Mouse (Mus musculus) limb, embryonic 14.5 days (tissue): ENCODE measurements around the gene Mthfsd. TPM values are rescaled to one million over a fixed set of nuclear protein-coding genes. Genes with fewer than 3 reads are reported as not detected.

Source experiments
- ATAC-seq: fragments of 200-750 bp; cut with Nextera tagmentation; 2 replicates; pipeline ENCODE4 v1.8.0; 2017; ENCODE audit warnings: low read depth, moderate number of reproducible peaks, moderate TSS enrichment; ENCODE audit not compliant: low FRiP score
- DNase-seq: peaks from one replicate; pipeline ENCODE4 v3.0.0-alpha.2; 2015; ENCODE audit warnings: low spot score
- H3K27ac ChIP-seq: fragments of 300-500 bp; sonication (generic); replicated peaks from 2 replicates; pipeline ENCODE4 v1.5.1; 2014; ENCODE audit warnings: low read depth, mild to moderate bottlenecking, low read length, moderate library complexity, mixed read lengths
- H3K27me3 ChIP-seq: fragments of 300-500 bp; sonication (generic); 2 replicates; pipeline ENCODE4 v1.6.1; 2014; ENCODE audit warnings: low read length, mixed read lengths; ENCODE audit not compliant: control insufficient read depth, insufficient read depth
- H3K36me3 ChIP-seq: fragments of 300-500 bp; sonication (generic); 2 replicates; pipeline ENCODE4 v1.6.1; 2014; ENCODE audit warnings: mild to moderate bottlenecking, low read length, moderate library complexity, mixed read lengths; ENCODE audit not compliant: control insufficient read depth, insufficient read depth
- H3K4me1 ChIP-seq: fragments of 300-500 bp; sonication (generic); 2 replicates; pipeline ENCODE4 v1.6.1; 2014; ENCODE audit warnings: antibody characterized with exemption, low read length, mixed read lengths; ENCODE audit not compliant: control insufficient read depth, insufficient read depth
- H3K4me2 ChIP-seq: fragments of 300-500 bp; sonication (generic); replicated peaks from 2 replicates; pipeline ENCODE4 v1.6.1; 2014; ENCODE audit warnings: low read depth, mild to moderate bottlenecking, low read length, moderate library complexity; ENCODE audit not compliant: severe bottlenecking
- H3K4me3 ChIP-seq: fragments of 300-500 bp; sonication (generic); replicated peaks from 2 replicates; pipeline ENCODE4 v1.5.1; 2014; ENCODE audit warnings: low read length
- H3K9ac ChIP-seq: fragments of 300-500 bp; sonication (generic); 2 replicates; pipeline ENCODE4 v1.6.1; 2014; ENCODE audit warnings: mild to moderate bottlenecking, low read depth, low read length, moderate library complexity; ENCODE audit not compliant: severe bottlenecking
- H3K9me3 ChIP-seq: fragments of 300-500 bp; sonication (generic); 2 replicates; pipeline ENCODE4 v1.6.1; 2016; ENCODE audit warnings: low read length; ENCODE audit not compliant: control insufficient read depth
- POLR2A ChIP-seq: fragments of 200-500 bp; IDR thresholded peaks from 2 replicates; pipeline ENCODE4 v1.8.0; 2012; ENCODE audit warnings: inconsistent platforms, mild to moderate bottlenecking, moderate library complexity, borderline replicate concordance; ENCODE audit not compliant: insufficient read depth, insufficient read length; ENCODE audit errors: extremely low read depth
- WGBS: fragments of 180-500 bp; shearing (Covaris S2); extraction: QIAGEN DNeasy Blood & Tissue Kit; methylation state at CpG from one replicate; pipeline ENCODE4 v1.1.7; 2014; 5-methylcytosine and 5-hydroxymethylcytosine counted together
- polyA plus RNA-seq, 2 experiments: library from polyadenylated mRNA; depleted of rRNA in 1 of 2; stranded (reverse) in 1 of 2; unstranded in 1 of 2; fragments of >200 nt; fragmentation: Nextera tagmentation in 1 of 2; extraction: Ambion mirVana in 1 of 2; gene quantifications; 2 replicates each; pipeline versions ENCODE4 v1.2.1 to v1.2.3; 2012 to 2014

The Mthfsd gene
- polyA plus RNA-seq, 2 experiments, result 59.9 to 122 TPM

DNA sequence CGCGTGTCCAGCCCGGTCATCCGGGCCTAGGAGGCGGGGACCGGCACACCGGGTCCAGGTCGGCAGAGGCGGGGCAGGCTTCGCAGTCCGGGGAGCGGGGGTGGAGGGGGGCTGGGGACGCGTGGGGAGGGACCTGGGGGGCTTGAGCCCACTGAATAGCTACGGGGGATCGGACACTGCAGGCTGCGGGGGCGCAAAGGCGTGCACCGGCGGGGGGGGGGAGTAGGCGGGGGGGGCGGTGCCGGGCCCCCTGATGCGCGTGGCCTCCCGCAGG, 24.3 kb downstream of the Mthfsd start:
- WGBS, result 0% methylated on average over 5 of the region's 27 CpGs
- no peaks in the 10 kb centered on the region for H3K9me3 ChIP-seq
- DNase-seq, result no peak
- 0 out of 2 replicates have a peak, but pooled peaks have one; percentile 10 for ATAC-seq
- H3K4me2 ChIP-seq, result peak overlapping the region; percentile 99
- H3K4me3 ChIP-seq, result peak overlapping the region; percentile 56
- peak overlapping the region; percentile 50 for H3K9ac ChIP-seq
- no peak overlapping the region for H3K27ac ChIP-seq
- no peak for TF ChIP-seq POLR2A
- H3K4me1 ChIP-seq, result peaks cover 12% of the 10 kb centered on the region
- no peaks in the 10 kb centered on the region for H3K36me3 ChIP-seq
- H3K27me3 ChIP-seq, result peaks cover 100% of the 10 kb centered on the region

DNA sequence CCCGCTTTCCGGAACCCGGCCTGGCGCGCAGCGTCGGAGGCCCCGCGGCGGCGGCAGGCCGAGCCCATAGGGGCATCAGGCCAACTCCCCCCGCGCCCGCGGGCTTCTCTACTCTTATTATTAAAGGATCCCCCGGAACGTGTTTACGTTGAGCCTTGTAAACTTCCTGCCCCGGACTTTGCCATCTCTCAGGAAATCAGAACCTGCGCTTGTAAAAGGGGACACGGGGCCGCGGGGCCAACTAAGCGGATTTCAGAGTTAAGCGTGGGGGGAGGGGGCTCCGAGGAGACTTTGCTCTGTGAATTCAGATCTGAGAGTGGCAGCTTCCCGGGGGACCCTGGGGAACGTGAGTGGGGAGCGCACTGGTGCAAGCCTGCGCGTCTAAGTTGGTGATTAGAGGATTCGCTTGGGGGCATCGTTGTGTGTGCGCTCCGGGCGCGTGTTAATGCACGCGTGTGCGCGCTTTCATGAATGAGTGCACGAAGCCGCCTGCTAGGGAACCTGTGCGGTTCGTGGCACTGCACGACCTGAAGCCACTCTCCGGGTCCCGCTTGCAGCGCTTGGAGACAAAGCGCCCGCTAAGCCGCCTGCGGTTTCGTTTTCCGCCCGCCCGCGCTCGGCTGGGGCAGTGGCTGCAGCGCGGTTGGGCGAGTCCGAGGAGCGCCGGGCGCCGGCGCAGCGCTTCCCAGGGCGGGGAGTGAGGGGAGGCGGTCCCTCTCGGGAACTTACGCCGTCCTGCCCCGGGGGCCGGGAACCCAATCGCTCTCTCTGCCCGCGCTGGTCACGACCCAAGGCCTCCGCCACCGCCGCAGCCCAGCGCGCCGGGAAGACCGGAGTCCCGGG, 24.9 kb downstream of the Mthfsd start:
- peaks cover 99% of the 10 kb centered on the region for H3K27me3 ChIP-seq
- no peaks in the 10 kb centered on the region for H3K36me3 ChIP-seq
- H3K9ac ChIP-seq, result peak overlapping the region; percentile 50
- peak; percentile 64; the same call in 1 of the 2 replicates for ATAC-seq
- no peak for TF ChIP-seq POLR2A
- peaks cover 12% of the 10 kb centered on the region for H3K4me1 ChIP-seq
- WGBS, result under 1% methylated on average over 52 of the region's 89 CpGs
- no peaks in the 10 kb centered on the region for H3K9me3 ChIP-seq
- DNase-seq, result peak; percentile 61
- peak overlapping the region; percentile 56 for H3K4me3 ChIP-seq
- H3K27ac ChIP-seq, result no peak overlapping the region
- H3K4me2 ChIP-seq, result peak overlapping the region; percentile 99

GRCm38 (mm10) chr8:121082218-121083092, 25.7 kb downstream of the Mthfsd start:
- Histone ChIP-seq H3K9ac (no peak overlapping the region), H3K4me2 (peak overlapping the region; percentile 99)
- TF ChIP-seq POLR2A, result no peak

DNA sequence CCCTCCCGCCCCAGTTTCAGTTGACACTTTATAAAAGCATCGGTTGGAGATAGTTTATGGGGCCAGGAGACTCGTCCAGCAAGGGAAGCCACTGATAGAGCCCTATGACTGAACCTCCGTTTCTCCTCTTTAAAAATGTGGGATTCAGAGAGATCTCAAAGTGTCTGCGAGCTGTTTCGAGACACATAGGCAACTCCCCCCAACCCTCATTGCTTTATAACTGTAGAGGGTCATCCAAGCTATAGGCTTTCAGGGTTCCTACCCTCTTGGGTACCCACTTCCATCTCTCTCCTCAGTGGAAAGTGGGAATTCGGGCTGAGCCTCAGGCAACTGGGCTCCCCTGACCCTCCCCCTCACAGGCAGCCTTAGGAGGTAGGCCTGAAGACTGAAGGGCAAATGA, 26.8 kb downstream of the Mthfsd start:
- no peak for TF ChIP-seq POLR2A
- no peak overlapping the region for H3K4me2 ChIP-seq
- no peak overlapping the region for H3K9ac ChIP-seq

More at GRCm38 (mm10) chr8:121082218-121083092, 25.7 kb downstream of the Mthfsd start:
- H3K36me3 ChIP-seq, result no peaks in the 10 kb centered on the region
- H3K4me3 ChIP-seq, result peak overlapping the region; percentile 56
- peaks cover 98% of the 10 kb centered on the region for H3K27me3 ChIP-seq
- no peak overlapping the region for H3K27ac ChIP-seq
- ATAC-seq (no peak), DNase-seq (no peak)
- 1% methylated on average over 47 of the region's 57 CpGs for WGBS
- no peaks in the 10 kb centered on the region for H3K9me3 ChIP-seq
- H3K4me1 ChIP-seq, result peaks cover 12% of the 10 kb centered on the region

GRCm38 (mm10) chr8:121080361-121081090, 27.7 kb downstream of the Mthfsd start:
- peak overlapping the region; percentile 8; the same call in 1 of the 2 replicates for H3K4me3 ChIP-seq
- no peaks in the 10 kb centered on the region for H3K9me3 ChIP-seq
- no peak overlapping the region for H3K27ac ChIP-seq
- DNase-seq (no peak), ATAC-seq (no peak)
- peaks cover 12% of the 10 kb centered on the region for H3K4me1 ChIP-seq
- no peaks in the 10 kb centered on the region for H3K36me3 ChIP-seq
- peaks cover 98% of the 10 kb centered on the region for H3K27me3 ChIP-seq
- WGBS, result under 1% methylated on average over 49 of the region's 49 CpGs
- H3K9ac ChIP-seq, result no peak overlapping the region
- no peak for TF ChIP-seq POLR2A
- no peak overlapping the region for H3K4me2 ChIP-seq

More for the DNA sequence above, 26.8 kb downstream of the Mthfsd start:
- H3K27ac ChIP-seq, result no peak overlapping the region
- DNase-seq (no peak), ATAC-seq (no peak)
- no peak overlapping the region for H3K4me3 ChIP-seq
- H3K9me3 ChIP-seq, result no peaks in the 10 kb centered on the region
- H3K27me3 ChIP-seq, result peaks cover 98% of the 10 kb centered on the region
- peaks cover 12% of the 10 kb centered on the region for H3K4me1 ChIP-seq
- no peaks in the 10 kb centered on the region for H3K36me3 ChIP-seq
- WGBS, result 3% methylated on average over 7 of the region's 7 CpGs
